Mouse (Mus musculus): ENCODE measurements at regions not wholly inside any gene's neighbourhood (a gene's known extent, or its start where the extent isn't known, plus 50 kb on each side); places are given as distances from the start of the nearest gene placed in this dataset.
A peak's percentile ranks its signal among the peaks of the same experiment; 100 is the strongest.

DNA sequence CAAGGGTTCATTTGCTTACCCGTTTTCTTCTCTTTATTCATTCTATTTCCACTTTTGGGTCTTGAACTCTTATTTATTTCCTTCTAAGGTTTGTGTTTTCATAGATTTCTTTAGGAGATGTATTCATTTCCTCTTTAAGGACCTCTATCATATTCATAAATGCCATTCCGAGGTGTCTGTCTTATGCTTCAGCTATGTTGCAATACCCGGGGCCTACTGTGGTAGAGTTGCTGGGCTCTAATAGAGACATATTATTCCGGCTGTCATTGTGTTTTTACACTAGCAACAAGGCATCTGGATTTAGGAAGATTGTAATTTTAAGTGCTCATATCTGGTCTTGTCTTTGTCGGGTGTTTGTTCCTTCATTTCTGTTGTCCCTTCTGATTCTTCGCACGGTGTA is 249.5 kb downstream of the Lmo4 start:
- Histone ChIP-seq H3K4me2 (ENCODE audit: low read depth) (no peak overlapping the region), H3K9me3 (ENCODE audit: control insufficient read depth, low read length) (no peaks in the 10 kb centered on the region), H3K27me3 (ENCODE audit: control insufficient read depth, insufficient read depth, low read length) (no peaks in the 10 kb centered on the region), H3K4me3 (ENCODE audit: insufficient read depth in 1 of 2, low read depth in 2 of 2, low read length in 2 of 2) (no peak overlapping the region), H3K4me1 (replicated peaks; ENCODE audit: control insufficient read depth in 2 of 2, insufficient read depth in 2 of 2, low read length in 1 of 2) (no peaks in the 10 kb centered on the region), H3K27ac (no peak overlapping the region), H3K36me3 (replicated peaks; ENCODE audit: control insufficient read depth, insufficient read depth, low read depth) (no peaks in the 10 kb centered on the region), H3K9ac (replicated peaks) (no peak overlapping the region)
- no peak for TF ChIP-seq CTCF (IDR thresholded peaks at IDR 0.05; ENCODE audit: low read depth)
- TF ChIP-seq EP300 (IDR thresholded peaks at IDR 0.05; ENCODE audit: low read depth) = no peak
- ATAC-seq (ENCODE audit: insufficient read depth) (no peak), DNase-seq (ENCODE audit: low read depth in 3 of 3, low spot score in 3 of 3) (no peak)
- WGBS (ENCODE audit: insufficient replicate concordance) = 62% methylated on average over 7 of the region's 7 CpGs

GRCm38 (mm10) chr3:143954822-143955221 is 250.2 kb downstream of the Lmo4 start:
- Histone ChIP-seq H3K36me3 (replicated peaks; ENCODE audit: control insufficient read depth, insufficient read depth, low read depth) (no peaks in the 10 kb centered on the region), H3K27ac (no peak overlapping the region), H3K9me3 (ENCODE audit: control insufficient read depth, low read length) (no peaks in the 10 kb centered on the region), H3K27me3 (ENCODE audit: control insufficient read depth, insufficient read depth, low read length) (no peaks in the 10 kb centered on the region), H3K4me3 (ENCODE audit: insufficient read depth in 1 of 2, low read depth in 2 of 2, low read length in 2 of 2) (no peak overlapping the region), H3K9ac (replicated peaks) (no peak overlapping the region), H3K4me2 (ENCODE audit: low read depth) (no peak overlapping the region), H3K4me1 (replicated peaks; ENCODE audit: control insufficient read depth in 2 of 2, insufficient read depth in 2 of 2, low read length in 1 of 2) (no peaks in the 10 kb centered on the region)
- DNase-seq (ENCODE audit: low read depth in 3 of 3, low spot score in 3 of 3) (no peak), ATAC-seq (ENCODE audit: insufficient read depth) (no peak)
- WGBS (ENCODE audit: insufficient replicate concordance) = 51% methylated on average over 7 of the region's 7 CpGs
- TF ChIP-seq EP300 (IDR thresholded peaks at IDR 0.05; ENCODE audit: low read depth) = no peak
- no peak for TF ChIP-seq CTCF (IDR thresholded peaks at IDR 0.05; ENCODE audit: low read depth)

DNA sequence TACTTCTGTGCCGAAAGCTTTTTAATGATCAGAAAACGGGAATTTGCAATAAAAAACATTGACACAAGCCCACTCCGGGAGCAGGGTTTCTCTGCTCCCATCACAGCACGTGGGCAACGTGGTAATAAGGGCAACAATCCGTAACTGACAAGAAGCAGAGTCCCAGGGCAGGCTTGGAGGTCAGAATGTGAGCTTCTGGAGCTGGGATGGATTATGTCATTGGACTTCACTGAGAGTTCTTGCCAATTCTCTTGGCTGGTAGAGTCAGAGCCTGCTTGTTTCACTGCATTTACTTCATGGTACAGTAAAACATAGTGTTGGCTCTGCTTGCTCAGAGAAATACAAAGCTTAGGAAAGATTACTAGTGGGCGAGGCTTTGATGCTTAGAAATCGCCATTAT is 252.7 kb downstream of the Lmo4 start:
- Histone ChIP-seq H3K36me3 (replicated peaks; ENCODE audit: control insufficient read depth, insufficient read depth, low read depth) (no peaks in the 10 kb centered on the region), H3K27ac (no peak overlapping the region), H3K4me2 (ENCODE audit: low read depth) (no peak overlapping the region), H3K4me1 (replicated peaks; ENCODE audit: control insufficient read depth in 2 of 2, insufficient read depth in 2 of 2, low read length in 1 of 2) (no peaks in the 10 kb centered on the region), H3K4me3 (ENCODE audit: insufficient read depth in 1 of 2, low read depth in 2 of 2, low read length in 2 of 2) (no peak overlapping the region), H3K9me3 (ENCODE audit: control insufficient read depth, low read length) (no peaks in the 10 kb centered on the region), H3K27me3 (ENCODE audit: control insufficient read depth, insufficient read depth, low read length) (no peaks in the 10 kb centered on the region), H3K9ac (replicated peaks) (no peak overlapping the region)
- DNase-seq (ENCODE audit: low read depth in 3 of 3, low spot score in 3 of 3) (no peak), ATAC-seq (ENCODE audit: insufficient read depth) (no peak)
- 52% methylated on average over 8 of the region's 8 CpGs for WGBS (ENCODE audit: insufficient replicate concordance)
- TF ChIP-seq CTCF (IDR thresholded peaks at IDR 0.05; ENCODE audit: low read depth) = no peak
- no peak for TF ChIP-seq EP300 (IDR thresholded peaks at IDR 0.05; ENCODE audit: low read depth)

DNA sequence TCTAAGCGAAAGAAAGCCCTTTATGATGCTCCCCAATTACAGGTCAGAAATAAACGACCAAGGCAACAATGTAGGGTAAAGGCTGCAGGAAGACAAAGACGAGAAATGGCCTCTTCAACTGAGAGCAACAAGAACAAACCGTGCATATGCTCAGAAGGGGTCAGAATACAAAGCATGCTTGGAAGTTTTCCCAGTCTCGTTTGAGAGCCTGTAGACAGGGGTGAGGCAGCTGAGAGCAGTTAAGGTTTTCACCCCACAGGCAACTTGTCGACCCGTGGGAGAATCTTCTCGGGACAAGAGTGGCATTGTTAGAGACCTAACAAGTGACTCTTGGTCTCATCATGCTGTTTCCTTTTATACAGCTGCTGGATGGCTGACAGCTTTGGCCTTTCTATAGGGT is 255.4 kb downstream of the Lmo4 start:
- no peak overlapping the region for H3K27ac ChIP-seq
- ATAC-seq (ENCODE audit: insufficient read depth) = no peak

DNA sequence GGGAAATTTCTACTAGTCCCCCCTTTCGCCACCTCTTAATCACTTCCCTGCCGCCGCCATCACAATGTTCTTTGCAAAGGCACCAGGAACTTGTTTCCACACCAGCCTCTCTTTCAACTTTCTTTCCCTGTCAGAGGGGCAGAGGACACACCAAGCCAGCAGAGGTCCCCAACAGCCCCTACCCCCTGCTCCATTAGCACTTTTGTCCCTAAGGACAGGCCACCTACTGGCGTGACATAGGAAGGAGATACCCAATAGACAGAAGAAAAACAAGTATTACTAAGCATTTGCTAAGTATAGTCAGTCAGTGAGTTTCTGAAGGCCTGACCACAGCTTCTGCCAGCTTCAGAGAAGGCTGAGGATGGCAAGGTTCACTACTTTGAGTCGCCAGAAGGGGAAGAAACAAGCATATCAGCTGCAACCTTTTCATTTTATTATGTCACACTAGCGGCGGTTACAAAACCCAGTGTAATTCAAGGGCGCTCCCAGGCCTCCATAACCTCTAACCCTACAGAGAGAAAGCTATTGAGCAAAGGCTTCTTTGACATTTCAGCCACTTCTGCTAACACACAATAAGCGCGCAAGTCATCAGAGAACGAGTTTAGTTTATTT is 255.9 kb downstream of the Lmo4 start:
- DNase-seq (ENCODE audit: low read depth in 3 of 3, low spot score in 3 of 3) (peak in 1 of 3 experiments; percentile 2), ATAC-seq (ENCODE audit: insufficient read depth) (no peak)
- Histone ChIP-seq H3K27me3 (ENCODE audit: control insufficient read depth, insufficient read depth, low read length) (no peaks in the 10 kb centered on the region), H3K9ac (replicated peaks) (no peak overlapping the region), H3K4me2 (ENCODE audit: low read depth) (no peak overlapping the region), H3K36me3 (replicated peaks; ENCODE audit: control insufficient read depth, insufficient read depth, low read depth) (no peaks in the 10 kb centered on the region), H3K9me3 (ENCODE audit: control insufficient read depth, low read length) (no peaks in the 10 kb centered on the region), H3K27ac (no peak overlapping the region), H3K4me3 (ENCODE audit: insufficient read depth in 1 of 2, low read depth in 2 of 2, low read length in 2 of 2) (no peak overlapping the region), H3K4me1 (replicated peaks; ENCODE audit: control insufficient read depth in 2 of 2, insufficient read depth in 2 of 2, low read length in 1 of 2) (no peaks in the 10 kb centered on the region)
- TF ChIP-seq CTCF (IDR thresholded peaks at IDR 0.05; ENCODE audit: low read depth) = peak; percentile 4; the same call in 1 of the 2 replicates
- TF ChIP-seq EP300 (IDR thresholded peaks at IDR 0.05; ENCODE audit: low read depth) = no peak
- 60% methylated on average over 11 of the region's 11 CpGs for WGBS (ENCODE audit: insufficient replicate concordance)

More for the DNA sequence above, 255.4 kb downstream of the Lmo4 start:
- TF ChIP-seq CTCF (IDR thresholded peaks at IDR 0.05; ENCODE audit: low read depth) (no peak), EP300 (IDR thresholded peaks at IDR 0.05; ENCODE audit: low read depth) (no peak)
- DNase-seq (ENCODE audit: low read depth in 3 of 3, low spot score in 3 of 3) = no peak
- Histone ChIP-seq H3K9ac (replicated peaks) (no peak overlapping the region), H3K4me2 (ENCODE audit: low read depth) (no peak overlapping the region), H3K27me3 (ENCODE audit: control insufficient read depth, insufficient read depth, low read length) (no peaks in the 10 kb centered on the region), H3K4me3 (ENCODE audit: insufficient read depth in 1 of 2, low read depth in 2 of 2, low read length in 2 of 2) (no peak overlapping the region), H3K9me3 (ENCODE audit: control insufficient read depth, low read length) (no peaks in the 10 kb centered on the region), H3K36me3 (replicated peaks; ENCODE audit: control insufficient read depth, insufficient read depth, low read depth) (no peaks in the 10 kb centered on the region), H3K4me1 (replicated peaks; ENCODE audit: control insufficient read depth in 2 of 2, insufficient read depth in 2 of 2, low read length in 1 of 2) (no peaks in the 10 kb centered on the region)
- 44% methylated on average over 8 of the region's 8 CpGs for WGBS (ENCODE audit: insufficient replicate concordance)
